Mouse (Mus musculus) thymus, postnatal 36 days (tissue): ENCODE measurements around the gene Gss.

Source experiments
- DNase-seq, 2 experiments: peaks; one replicate each; pipeline ENCODE4 v3.0.0; 2022; ENCODE audit warnings: mixed read lengths in 2 of 2

Gss gene

GRCm38 (mm10) chr2:155513543-155513942 lies 79.1 kb downstream of the Gss start:
- no peak for DNase-seq
